Mouse (Mus musculus): ENCODE data around the gene Tstd3. TPM values are rescaled to one million over a fixed set of nuclear protein-coding genes. Genes with fewer than 3 reads are reported as not detected.

The Tstd3 gene
- 0.81 and 1.8 TPM in 2 replicates for polyA plus RNA-seq (2012)

DNA sequence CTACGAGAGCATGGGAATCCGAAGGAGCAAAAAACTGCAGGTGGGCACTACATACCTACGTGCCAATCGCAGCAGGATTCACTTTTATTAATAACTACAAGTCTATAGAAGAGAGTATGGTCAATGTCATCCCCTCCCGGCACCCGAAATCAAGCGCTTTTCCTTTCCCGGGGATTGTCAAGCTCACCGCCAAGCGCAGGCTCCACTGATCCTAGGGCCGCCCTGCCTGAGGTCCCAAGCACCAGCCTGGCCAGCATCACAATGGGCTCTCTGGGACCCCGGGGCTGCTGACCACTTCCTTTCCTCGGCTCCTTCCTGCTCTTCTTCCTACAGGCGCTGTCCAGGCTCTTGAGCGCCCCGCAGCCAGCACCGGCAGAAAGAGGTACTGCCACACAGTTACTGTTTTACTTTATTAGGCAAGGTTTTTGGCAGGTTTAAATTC is at the start of gene Tstd3, which contains the start of gene Usp45:
Gene Tstd3, minus strand, starts transcription at position 350 of the 442 bp plus-strand sequence.
Gene Usp45, plus strand, starts transcription at position 294 of the 442 bp plus-strand sequence.

DNA sequence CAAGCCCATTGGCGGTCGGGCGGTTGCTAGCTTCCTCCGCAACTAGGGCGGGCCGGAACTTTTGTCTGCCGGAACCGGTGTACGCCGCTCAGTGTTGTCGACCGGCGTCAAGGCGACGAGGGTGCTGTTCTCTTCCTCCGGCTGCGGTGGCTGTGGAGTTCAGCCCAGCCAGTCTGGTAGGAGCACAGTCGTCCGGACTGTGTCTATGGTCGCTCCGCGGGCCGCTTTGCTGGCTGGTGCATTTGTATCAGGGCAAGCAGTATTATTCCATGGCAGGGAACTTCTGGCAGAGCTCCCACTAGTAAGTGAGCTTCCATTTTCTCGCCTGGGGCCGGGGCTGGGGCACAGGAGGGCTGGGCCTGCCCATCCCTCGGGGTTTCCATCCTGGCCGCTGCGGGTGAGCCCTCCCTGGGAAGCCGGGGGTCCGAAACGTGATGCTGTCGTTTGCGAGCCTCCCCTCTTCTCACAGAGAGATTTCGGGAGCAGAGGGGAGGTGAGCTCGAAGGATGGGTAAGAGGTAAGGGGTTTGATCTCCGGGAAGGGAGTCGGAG is 39.3 kb downstream of the Tstd3 start, which contains the start of gene Ccnc:
Gene Ccnc, plus strand, starts transcription at position 87 of the 551 bp plus-strand sequence.

Other genes with a start within 250 kb of the Tstd3 start
- gene Prdm13, start 81.2 kb downstream of the Tstd3 start, polyA plus RNA-seq (2012) = 0.03 and 0.07 TPM in 2 replicates
- gene Ccnc, start 39.5 kb downstream of the Tstd3 start, polyA plus RNA-seq (2012) = 0.39 and 0.80 TPM in 2 replicates
- 1.6 and 2.0 TPM in 2 replicates for gene Usp45, start 56 bp downstream of the Tstd3 start, polyA plus RNA-seq (2012)
- gene Pnisr, start 80.4 kb upstream of the Tstd3 start, polyA plus RNA-seq (2012) = 40.5 and 53.7 TPM in 2 replicates
- gene Coq3, start 112.5 kb upstream of the Tstd3 start, polyA plus RNA-seq (2012) = 2.0 and 2.5 TPM in 2 replicates
- 0.04 TPM in 1 of 2 replicates, not detected in the other for gene Faxc, start 164.1 kb upstream of the Tstd3 start, polyA plus RNA-seq (2012)